Mouse (Mus musculus) forebrain, embryonic 13.5 days (tissue): Measurements from ENCODE around the gene Ltv1. TPM values are rescaled to one million over a fixed set of nuclear protein-coding genes. Genes with fewer than 3 reads are reported as not detected.

ENCODE experiments used
- ATAC-seq: fragments of 200-750 bp; cut with Nextera tagmentation; 2 replicates; pipeline ENCODE4 v1.8.0; 2017
- H3K27ac ChIP-seq: fragments of 300-500 bp; sonication (generic); 2 replicates; pipeline ENCODE4 v1.5.1; 2015; ENCODE audit warnings: inconsistent platforms, mild to moderate bottlenecking, moderate library complexity
- H3K27me3 ChIP-seq: fragments of 300-500 bp; sonication (generic); 2 replicates; pipeline ENCODE4 v1.6.1; 2015; ENCODE audit warnings: mild to moderate bottlenecking, inconsistent platforms
- H3K36me3 ChIP-seq: fragments of 300-500 bp; sonication (generic); 2 replicates; pipeline ENCODE4 v1.6.1; 2015; ENCODE audit warnings: mild to moderate bottlenecking, inconsistent platforms; ENCODE audit not compliant: poor library complexity, severe bottlenecking
- H3K4me1 ChIP-seq: fragments of 300-500 bp; sonication (generic); 2 replicates; pipeline ENCODE4 v1.6.1; 2015; ENCODE audit warnings: inconsistent platforms
- H3K4me2 ChIP-seq: fragments of 300-500 bp; sonication (generic); 2 replicates; pipeline ENCODE4 v1.6.1; 2015; ENCODE audit warnings: inconsistent platforms, mild to moderate bottlenecking, moderate library complexity
- H3K4me3 ChIP-seq: fragments of 300-500 bp; sonication (generic); 2 replicates; pipeline ENCODE4 v1.5.1; 2015; ENCODE audit warnings: mild to moderate bottlenecking, inconsistent platforms
- H3K9ac ChIP-seq: fragments of 300-500 bp; sonication (generic); 2 replicates; pipeline ENCODE4 v1.6.1; 2015; ENCODE audit warnings: mild to moderate bottlenecking, inconsistent platforms
- H3K9me3 ChIP-seq: fragments of 300-500 bp; sonication (generic); replicated peaks from 2 replicates; pipeline ENCODE4 v1.6.1; 2016; ENCODE audit warnings: inconsistent platforms
- WGBS: fragments of 180-500 bp; shearing (Covaris S2); methylation state at CpG from one replicate; pipeline ENCODE4 v1.1.7; 2015; 5-methylcytosine and 5-hydroxymethylcytosine counted together
- polyA plus RNA-seq: library from polyadenylated mRNA; unstranded; fragments of >200 nt; fragmentation: Nextera tagmentation; extraction: Ambion mirVana; gene quantifications from 2 replicates; pipeline ENCODE4 v1.2.1, GENCODE M21; 2015

Gene Ltv1
- polyA plus RNA-seq, result 45.4 and 48.3 TPM in 2 replicates

GRCm38 (mm10) chr10:13192731-13193351, at the start of gene Ltv1:
Gene Ltv1 (minus strand): TSS chr10:13193168.
- Histone ChIP-seq H3K9me3 (no peaks in the 10 kb centered on the region), H3K36me3 (peaks cover 26% of the 10 kb centered on the region), H3K27ac (0 out of 2 replicates have a peak within 1 kb of the TSS, but pooled peaks have one; percentile 22), H3K27me3 (no peaks in the 10 kb centered on the region), H3K9ac (peak within 1 kb of the TSS; percentile 79), H3K4me1 (peaks cover 7% of the 10 kb centered on the region), H3K4me3 (peak within 1 kb of the TSS; percentile 84), H3K4me2 (peak within 1 kb of the TSS; percentile 67)
- WGBS, result under 1% methylated on average over 43 of the region's 43 CpGs
- peak; percentile 100 for ATAC-seq

GRCm38 (mm10) chr10:13240431-13240830, 47.5 kb upstream of the Ltv1 start:
- WGBS, result 66% methylated on average over 4 of the region's 4 CpGs
- Histone ChIP-seq H3K4me2 (no peak overlapping the region), H3K27me3 (no peaks in the 10 kb centered on the region), H3K4me1 (no peaks in the 10 kb centered on the region), H3K27ac (no peak overlapping the region), H3K9me3 (no peaks in the 10 kb centered on the region), H3K4me3 (no peak overlapping the region), H3K9ac (no peak overlapping the region), H3K36me3 (0 out of 2 replicates have a peak, but pooled peaks cover 4% of the 10 kb centered on the region)
- no peak for ATAC-seq

- Histone ChIP-seq H3K27me3 (no peaks in the 10 kb centered on the region), H3K9ac (no peak overlapping the region), H3K9me3 (no peaks in the 10 kb centered on the region), H3K27ac (no peak overlapping the region), H3K4me1 (peaks cover 3% of the 10 kb centered on the region), H3K4me3 (no peak overlapping the region), H3K36me3 (0 out of 2 replicates have a peak, but pooled peaks cover 4% of the 10 kb centered on the region), H3K4me2 (no peak overlapping the region)
- WGBS, result 95% methylated on average over 4 of the region's 4 CpGs
- no peak for ATAC-seq
Measured at GRCm38 (mm10) chr10:13238188-13238587, 45.2 kb upstream of the Ltv1 start.

GRCm38 (mm10) chr10:13236866-13237265, 43.9 kb upstream of the Ltv1 start:
- no peak for ATAC-seq
- H3K27ac ChIP-seq, result no peak overlapping the region
- 81% methylated on average over 5 of the region's 5 CpGs for WGBS

GRCm38 (mm10) chr10:13234503-13234902, 41.5 kb upstream of the Ltv1 start:
- H3K27me3 ChIP-seq, result no peaks in the 10 kb centered on the region
- 82% methylated on average over 3 of the region's 3 CpGs for WGBS
- H3K9me3 ChIP-seq, result no peaks in the 10 kb centered on the region
- peaks cover 9% of the 10 kb centered on the region for H3K4me1 ChIP-seq
- peaks cover 4% of the 10 kb centered on the region; the same call in 1 of the 2 replicates for H3K36me3 ChIP-seq
- H3K27ac ChIP-seq, result no peak overlapping the region
- no peak overlapping the region for H3K9ac ChIP-seq
- ATAC-seq, result no peak
- no peak overlapping the region for H3K4me2 ChIP-seq
- no peak overlapping the region for H3K4me3 ChIP-seq

More at GRCm38 (mm10) chr10:13236866-13237265, 43.9 kb upstream of the Ltv1 start:
- Histone ChIP-seq H3K9me3 (no peaks in the 10 kb centered on the region), H3K4me1 (peaks cover 9% of the 10 kb centered on the region), H3K27me3 (no peaks in the 10 kb centered on the region), H3K4me3 (no peak overlapping the region), H3K36me3 (0 out of 2 replicates have a peak, but pooled peaks cover 4% of the 10 kb centered on the region), H3K9ac (no peak overlapping the region), H3K4me2 (no peak overlapping the region)

- WGBS, result 66% methylated on average over 10 of the region's 10 CpGs
- H3K4me1 ChIP-seq, result peaks cover 9% of the 10 kb centered on the region
- H3K36me3 ChIP-seq, result peaks cover 4% of the 10 kb centered on the region; the same call in 1 of the 2 replicates
- no peak overlapping the region for H3K9ac ChIP-seq
- no peaks in the 10 kb centered on the region for H3K9me3 ChIP-seq
- H3K4me3 ChIP-seq, result no peak overlapping the region
- H3K27me3 ChIP-seq, result no peaks in the 10 kb centered on the region
- no peak for ATAC-seq
- no peak overlapping the region for H3K4me2 ChIP-seq
- H3K27ac ChIP-seq, result no peak overlapping the region
Measured at GRCm38 (mm10) chr10:13233941-13234340, 41.0 kb upstream of the Ltv1 start.

- Histone ChIP-seq H3K4me3 (no peak overlapping the region), H3K27ac (no peak overlapping the region), H3K9ac (no peak overlapping the region), H3K4me1 (peaks cover 9% of the 10 kb centered on the region), H3K4me2 (no peak overlapping the region), H3K9me3 (no peaks in the 10 kb centered on the region), H3K36me3 (peaks cover 4% of the 10 kb centered on the region; the same call in 1 of the 2 replicates), H3K27me3 (no peaks in the 10 kb centered on the region)
- no peak for ATAC-seq
- 56% methylated on average over 2 of the region's 2 CpGs for WGBS
Measured at GRCm38 (mm10) chr10:13233143-13233622, 40.2 kb upstream of the Ltv1 start.

GRCm38 (mm10) chr10:13232443-13233142, 39.6 kb upstream of the Ltv1 start:
- Histone ChIP-seq H3K4me2 (no peak overlapping the region), H3K9me3 (no peaks in the 10 kb centered on the region), H3K9ac (no peak overlapping the region), H3K4me3 (no peak overlapping the region), H3K36me3 (peaks cover 4% of the 10 kb centered on the region; the same call in 1 of the 2 replicates), H3K27me3 (no peaks in the 10 kb centered on the region), H3K4me1 (peaks cover 9% of the 10 kb centered on the region), H3K27ac (no peak overlapping the region)
- ATAC-seq, result no peak; the same call in 1 of the 2 replicates
- 55% methylated on average over 9 of the region's 9 CpGs for WGBS

- Histone ChIP-seq H3K27ac (no peak overlapping the region), H3K9me3 (no peaks in the 10 kb centered on the region), H3K4me1 (peaks cover 9% of the 10 kb centered on the region), H3K4me2 (no peak overlapping the region), H3K27me3 (no peaks in the 10 kb centered on the region), H3K4me3 (no peak overlapping the region), H3K36me3 (peaks cover 5% of the 10 kb centered on the region; the same call in 1 of the 2 replicates), H3K9ac (no peak overlapping the region)
- WGBS, result 94% methylated on average over 7 of the region's 7 CpGs
- ATAC-seq, result no peak
Measured at GRCm38 (mm10) chr10:13230716-13231115, 37.7 kb upstream of the Ltv1 start.

- no peak for ATAC-seq
- no peak overlapping the region for H3K4me3 ChIP-seq
- 81% methylated on average over 7 of the region's 7 CpGs for WGBS
- no peaks in the 10 kb centered on the region for H3K9me3 ChIP-seq
- H3K27ac ChIP-seq, result no peak overlapping the region
- H3K36me3 ChIP-seq, result 0 out of 2 replicates have a peak, but pooled peaks cover 5% of the 10 kb centered on the region
- H3K27me3 ChIP-seq, result no peaks in the 10 kb centered on the region
- H3K9ac ChIP-seq, result no peak overlapping the region
- H3K4me1 ChIP-seq, result no peaks in the 10 kb centered on the region
- no peak overlapping the region for H3K4me2 ChIP-seq
Measured at GRCm38 (mm10) chr10:13225377-13226063, 32.6 kb upstream of the Ltv1 start.

GRCm38 (mm10) chr10:13222135-13222534, 29.2 kb upstream of the Ltv1 start:
- H3K36me3 ChIP-seq, result no peaks in the 10 kb centered on the region
- H3K9ac ChIP-seq, result no peak overlapping the region
- 91% methylated on average over 3 of the region's 3 CpGs for WGBS
- no peaks in the 10 kb centered on the region for H3K4me1 ChIP-seq
- no peaks in the 10 kb centered on the region for H3K27me3 ChIP-seq
- no peak for ATAC-seq
- no peak overlapping the region for H3K4me3 ChIP-seq
- no peak overlapping the region for H3K27ac ChIP-seq
- no peaks in the 10 kb centered on the region for H3K9me3 ChIP-seq
- no peak overlapping the region for H3K4me2 ChIP-seq

GRCm38 (mm10) chr10:13220061-13220460, 27.1 kb upstream of the Ltv1 start:
- H3K4me3 ChIP-seq, result no peak overlapping the region
- no peaks in the 10 kb centered on the region for H3K27me3 ChIP-seq
- no peaks in the 10 kb centered on the region for H3K9me3 ChIP-seq
- no peak for ATAC-seq
- no peak overlapping the region for H3K9ac ChIP-seq
- H3K4me2 ChIP-seq, result no peak overlapping the region
- H3K36me3 ChIP-seq, result no peaks in the 10 kb centered on the region
- WGBS, result 73% methylated on average over 1 of the region's 1 CpGs
- H3K27ac ChIP-seq, result no peak overlapping the region
- H3K4me1 ChIP-seq, result no peaks in the 10 kb centered on the region
